Mouse (Mus musculus) testis, adult 2 months (tissue): ENCODE data around the gene 1700024P04Rik.

ENCODE experiments used
- CTCF ChIP-seq: fragments of 200-500 bp; IDR thresholded peaks from 2 replicates; pipeline ENCODE4 v1.5.1; 2012; ENCODE audit warnings: low read depth, mild to moderate bottlenecking, inconsistent platforms, low read length, moderate library complexity; ENCODE audit not compliant: control insufficient read depth, insufficient read depth, insufficient replicate concordance
- POLR2A ChIP-seq: fragments of 200-500 bp; IDR thresholded peaks from 2 replicates; pipeline ENCODE4 v1.6.1; 2012; ENCODE audit warnings: low read depth, mild to moderate bottlenecking, inconsistent platforms, low read length, moderate library complexity; ENCODE audit not compliant: control insufficient read depth

DNA sequence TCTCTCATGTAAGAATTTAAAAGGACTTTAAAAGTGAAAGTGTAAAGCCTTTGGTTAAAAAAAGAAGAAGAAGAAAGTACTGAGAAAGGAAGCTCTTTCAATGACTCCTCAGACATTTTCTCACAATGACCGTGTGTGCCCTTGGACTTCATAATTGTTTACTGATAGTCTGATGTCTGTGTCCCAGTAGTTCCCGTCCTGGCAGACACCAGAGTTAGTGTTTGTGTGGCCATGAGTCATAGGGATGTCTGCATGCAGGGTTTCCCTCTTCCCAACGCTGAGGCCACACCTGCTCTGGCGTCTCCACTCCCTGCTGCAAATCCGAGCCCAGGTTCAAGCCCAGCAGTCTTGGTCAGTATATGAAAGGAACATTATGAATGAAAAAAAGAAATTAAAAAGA, 29.1 kb downstream of the 1700024P04Rik start:
- TF ChIP-seq CTCF (no peak), POLR2A (no peak)
